Mouse (Mus musculus) bone marrow, adult 2 months (tissue): ENCODE measurements at regions not wholly inside any gene's neighbourhood (a gene's known extent, or its start where the extent isn't known, plus 50 kb on each side); places are given as distances from the start of the nearest gene placed in this dataset.

Experiments
- CTCF ChIP-seq: fragments of 200-500 bp; IDR thresholded peaks from 2 replicates; pipeline ENCODE4 v1.5.1; 2011; ENCODE audit warnings: low read length, control low read depth; ENCODE audit not compliant: control insufficient read depth, insufficient read depth
- POLR2A ChIP-seq: fragments of 200-500 bp; IDR thresholded peaks from 2 replicates; pipeline ENCODE4 v1.6.1; 2011; ENCODE audit warnings: low read depth, mild to moderate bottlenecking, control low read depth, low read length, borderline replicate concordance; ENCODE audit not compliant: control insufficient read depth

- TF ChIP-seq CTCF, result no peak
- no peak for TF ChIP-seq POLR2A
These were observed 552.2 kb upstream of the Adamts16 start for GRCm38 (mm10) chr13:71393716-71394309.
